Mouse (Mus musculus) left cerebral cortex, postnatal 4 days (tissue): ENCODE results near the gene Gm28053. TPM values are rescaled to one million over a fixed set of nuclear protein-coding genes. Genes with fewer than 3 reads are reported as not detected.

Source experiments
- DNase-seq: peaks from one replicate; pipeline ENCODE4 v3.0.0-alpha.2; 2022
- intact Hi-C: fragments of 180-260 bp; cut with DNase I; formaldehyde crosslinking; loops from one replicate; pipeline ENCODE4 v1.15.1; 2025
- total RNA-seq, 2 experiments: library from RNA; stranded (reverse); gene quantifications; 2 replicates each; pipeline ENCODE4 v1.2.3; 2021

Gm28053 gene
- total RNA-seq, 2 experiments from 2014 or later = not detected

DNA sequence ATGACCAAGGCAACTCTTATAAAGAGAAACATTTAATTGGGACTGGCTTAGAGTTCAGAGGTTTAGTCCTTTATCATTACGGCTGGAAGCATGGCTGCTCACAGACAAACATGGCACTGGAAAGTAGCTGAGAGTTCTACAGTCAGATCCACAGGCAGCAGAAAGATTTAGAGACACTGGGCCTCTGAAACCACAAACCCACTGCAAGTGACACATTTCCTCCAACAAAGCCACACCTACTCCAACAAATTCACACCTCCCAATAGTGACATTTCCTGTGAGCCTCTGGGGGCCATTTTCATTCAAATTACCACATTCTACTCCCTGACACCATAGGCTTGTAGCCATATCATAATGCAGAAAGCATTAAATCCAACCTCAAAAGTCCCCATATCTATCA is 83.5 kb downstream of the Gm28053 start:
- DNase-seq = no peak

More for the DNA sequence above, 83.5 kb downstream of the Gm28053 start:
- intact Hi-C loops = no loop called here

Other genes starting within 250 kb of the Gm28053 start
- gene Atp6v0e2, start 181.0 kb upstream of the Gm28053 start, total RNA-seq = 100 to 1,000 TPM; 254 to 288 TPM
- 10 to 100 TPM; 28.8 to 35.0 TPM for gene Lrrc61, start 163.8 kb upstream of the Gm28053 start, total RNA-seq
- gene Rarres2, start 145.8 kb upstream of the Gm28053 start, total RNA-seq = 1 to 10 TPM; 6.9 to 7.0 TPM
- not detected for gene Gm45021, start 129.0 kb upstream of the Gm28053 start, total RNA-seq
- 10 to 100 TPM; 27.1 to 28.6 TPM for gene Repin1, start 124.7 kb upstream of the Gm28053 start, total RNA-seq
- not detected for gene Gm44965, start 124.7 kb upstream of the Gm28053 start, total RNA-seq
- gene Zfp775, start 116.5 kb upstream of the Gm28053 start, total RNA-seq = 10 to 100 TPM in 1 of 2 experiments, 1 to 10 TPM in 1; 9.8 to 10.5 TPM
- gene AI854703, start 91.8 kb upstream of the Gm28053 start, total RNA-seq = 10 to 100 TPM; 14.1 to 15.1 TPM
- gene Gimap8, start 71.4 kb upstream of the Gm28053 start, total RNA-seq = 1 to 10 TPM; 1.2 to 1.6 TPM
- gene Gimap9, start 42.5 kb upstream of the Gm28053 start, total RNA-seq = 1 to 10 TPM; 1.1 to 1.3 TPM
- gene Gimap4, start 34.1 kb upstream of the Gm28053 start, total RNA-seq = 1 to 10 TPM in 1 of 2 experiments, under 1 TPM in 1; 0.77 to 1.4 TPM
- 1 to 10 TPM; 6.0 to 6.3 TPM for gene Gimap6, start 10.4 kb upstream of the Gm28053 start, total RNA-seq
- gene Gimap7, start within 50 bp of the Gm28053 start, total RNA-seq = not detected
- gene Gimap1, start 20.4 kb downstream of the Gm28053 start, total RNA-seq = 1 to 10 TPM; 2.7 to 3.5 TPM
- 1 to 10 TPM; 1.4 to 1.5 TPM for gene Gimap5, start 27.6 kb downstream of the Gm28053 start, total RNA-seq
- gene Gimap3, start 52.2 kb downstream of the Gm28053 start, total RNA-seq = not detected
- gene Tmem176a, start 122.3 kb downstream of the Gm28053 start, total RNA-seq = 10 to 100 TPM in 1 of 2 experiments, 1 to 10 TPM in 1; 8.8 to 10.4 TPM
- 10 to 100 TPM; 25.8 to 32.2 TPM for gene Tmem176b, start 122.9 kb downstream of the Gm28053 start, total RNA-seq
- gene Aoc1, start 154.3 kb downstream of the Gm28053 start, total RNA-seq = not detected
- not detected for gene 1600015I10Rik, start 211.3 kb downstream of the Gm28053 start, total RNA-seq